Mouse (Mus musculus) midbrain, embryonic 15.5 days (tissue): ENCODE data around the gene Gstp3. TPM values are rescaled to one million over a fixed set of nuclear protein-coding genes. Genes with fewer than 3 reads are reported as not detected.
"Not testable (repeated sequence)": the region's sequence is repeated elsewhere in the genome, so short reads cannot be mapped to it uniquely, and the experiment has no call there.

ENCODE experiments used
- ATAC-seq: fragments of 200-750 bp; cut with Nextera tagmentation; replicated peaks from 2 replicates; pipeline ENCODE4 v1.8.0; 2017; ENCODE audit warnings: moderate TSS enrichment
- H3K27ac ChIP-seq: fragments of 300-500 bp; sonication (generic); 2 replicates; pipeline ENCODE4 v1.5.1; 2015; ENCODE audit warnings: mild to moderate bottlenecking, inconsistent platforms
- H3K27me3 ChIP-seq: fragments of 300-500 bp; sonication (generic); replicated peaks from 2 replicates; pipeline ENCODE4 v1.6.1; 2015; ENCODE audit warnings: inconsistent platforms
- H3K36me3 ChIP-seq: fragments of 300-500 bp; sonication (generic); replicated peaks from 2 replicates; pipeline ENCODE4 v1.6.1; 2015; ENCODE audit warnings: inconsistent platforms
- H3K4me1 ChIP-seq: fragments of 300-500 bp; sonication (generic); 2 replicates; pipeline ENCODE4 v1.6.1; 2015; ENCODE audit warnings: inconsistent platforms
- H3K4me2 ChIP-seq: fragments of 300-500 bp; sonication (generic); 2 replicates; pipeline ENCODE4 v1.6.1; 2015; ENCODE audit warnings: inconsistent platforms, mild to moderate bottlenecking, moderate library complexity
- H3K4me3 ChIP-seq: fragments of 300-500 bp; sonication (generic); 2 replicates; pipeline ENCODE4 v1.5.1; 2015; ENCODE audit warnings: mild to moderate bottlenecking, inconsistent platforms
- H3K9ac ChIP-seq: fragments of 300-500 bp; sonication (generic); 2 replicates; pipeline ENCODE4 v1.6.1; 2015; ENCODE audit warnings: mild to moderate bottlenecking, inconsistent platforms
- H3K9me3 ChIP-seq: fragments of 300-500 bp; sonication (generic); 2 replicates; pipeline ENCODE4 v1.6.1; 2016; ENCODE audit warnings: inconsistent platforms
- WGBS: fragments of 180-500 bp; shearing (Covaris S2); methylation state at CpG from one replicate; pipeline ENCODE4 v1.1.7; 2015; ENCODE audit warnings: mixed read lengths; 5-methylcytosine and 5-hydroxymethylcytosine counted together
- polyA plus RNA-seq: library from polyadenylated mRNA; unstranded; fragments of >200 nt; fragmentation: Nextera tagmentation; extraction: Ambion mirVana; gene quantifications from 2 replicates; pipeline ENCODE4 v1.2.1, GENCODE M21; 2015

Gene Gstp3
- polyA plus RNA-seq, 1 experiment from 2014 or later, result not detected

DNA sequence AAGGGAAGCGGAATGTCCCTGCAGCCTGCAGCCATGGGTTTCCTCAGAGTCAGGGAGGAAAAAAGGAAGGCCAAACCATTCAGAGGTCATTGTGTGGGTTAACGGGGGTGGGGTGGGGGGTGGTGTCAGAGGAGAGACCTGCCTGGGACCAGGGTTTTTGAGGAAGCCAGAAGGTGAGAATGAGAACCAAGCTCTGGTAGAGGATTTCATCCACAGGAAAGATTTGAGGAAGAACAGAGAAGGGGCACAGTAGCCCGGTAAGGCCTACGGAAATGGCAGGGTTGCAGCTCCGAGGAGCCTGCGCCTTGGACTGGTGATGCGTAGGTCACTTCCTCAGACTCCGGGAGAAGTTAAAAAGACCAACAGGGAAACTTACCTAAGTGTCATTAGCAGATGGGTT is 11.4 kb upstream of the Gstp3 start:
- H3K36me3 ChIP-seq, result no peaks in the 10 kb centered on the region
- no peaks in the 10 kb centered on the region for H3K9me3 ChIP-seq
- H3K4me1 ChIP-seq, result no peaks in the 10 kb centered on the region
- ATAC-seq, result no peak
- no peaks in the 10 kb centered on the region for H3K27me3 ChIP-seq
- no peak overlapping the region for H3K4me3 ChIP-seq
- H3K9ac ChIP-seq, result no peak overlapping the region
- 83% methylated on average over 8 of the region's 8 CpGs for WGBS
- H3K27ac ChIP-seq, result no peak overlapping the region
- no peak overlapping the region for H3K4me2 ChIP-seq

DNA sequence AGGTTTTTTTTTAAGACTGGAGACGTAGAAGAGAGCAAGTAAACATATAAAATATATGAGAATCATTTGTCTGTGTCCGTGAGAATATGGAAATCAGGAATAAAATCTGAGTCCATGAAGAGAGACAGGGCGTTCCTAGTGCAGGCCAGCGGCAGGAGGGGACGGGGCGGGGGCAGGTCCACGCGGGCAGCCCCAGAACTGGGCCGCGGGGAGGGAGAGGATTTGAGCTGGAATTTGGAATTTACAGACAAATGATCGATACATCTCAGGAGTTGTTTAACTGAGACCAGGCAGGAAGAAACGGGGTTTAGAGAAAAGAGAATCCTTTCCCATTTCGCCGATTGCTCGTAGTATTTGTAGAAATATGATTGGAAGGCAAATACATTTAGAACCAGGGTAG is 10.9 kb upstream of the Gstp3 start:
- no peak overlapping the region for H3K4me2 ChIP-seq

DNA sequence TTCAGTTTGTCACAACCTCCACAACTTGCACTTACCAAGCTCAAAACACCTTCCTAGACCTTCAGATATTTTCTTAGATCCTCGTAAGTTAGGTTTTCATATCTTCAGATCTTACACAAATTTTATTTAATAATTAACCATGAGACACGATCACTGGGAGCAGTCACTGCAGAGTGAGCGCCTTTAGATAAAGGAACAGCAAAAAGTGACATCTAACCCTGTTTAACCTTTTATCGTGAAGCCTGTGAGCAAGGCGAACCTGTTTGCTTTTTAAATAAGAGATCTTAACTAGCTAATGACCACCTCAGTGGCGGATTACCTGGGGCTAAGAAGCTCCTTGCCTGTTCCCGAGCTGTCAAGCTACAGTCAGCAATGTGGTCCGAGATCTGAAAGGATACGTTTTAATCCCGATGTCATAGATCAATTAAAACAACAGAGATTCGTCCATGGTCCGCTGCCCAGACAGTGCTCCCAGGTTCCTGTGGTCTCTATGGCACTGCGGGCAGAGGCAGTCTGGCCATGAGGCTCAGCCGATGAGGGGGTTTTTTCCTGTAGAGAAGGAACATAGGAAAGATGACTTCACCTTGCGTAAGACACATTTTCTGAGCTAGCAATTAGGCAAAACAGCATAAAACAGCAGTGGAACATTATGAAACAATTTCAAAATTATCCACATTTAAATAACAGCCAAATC is 9.5 kb upstream of the Gstp3 start:
- WGBS, result 51% methylated on average over 15 of the region's 15 CpGs

More for the DNA sequence above, 10.9 kb upstream of the Gstp3 start:
- ATAC-seq, result no peak
- Histone ChIP-seq H3K27ac (no peak overlapping the region), H3K4me3 (no peak overlapping the region), H3K9ac (no peak overlapping the region), H3K9me3 (no peaks in the 10 kb centered on the region), H3K4me1 (no peaks in the 10 kb centered on the region), H3K36me3 (no peaks in the 10 kb centered on the region), H3K27me3 (no peaks in the 10 kb centered on the region)
- WGBS, result 71% methylated on average over 15 of the region's 15 CpGs

DNA sequence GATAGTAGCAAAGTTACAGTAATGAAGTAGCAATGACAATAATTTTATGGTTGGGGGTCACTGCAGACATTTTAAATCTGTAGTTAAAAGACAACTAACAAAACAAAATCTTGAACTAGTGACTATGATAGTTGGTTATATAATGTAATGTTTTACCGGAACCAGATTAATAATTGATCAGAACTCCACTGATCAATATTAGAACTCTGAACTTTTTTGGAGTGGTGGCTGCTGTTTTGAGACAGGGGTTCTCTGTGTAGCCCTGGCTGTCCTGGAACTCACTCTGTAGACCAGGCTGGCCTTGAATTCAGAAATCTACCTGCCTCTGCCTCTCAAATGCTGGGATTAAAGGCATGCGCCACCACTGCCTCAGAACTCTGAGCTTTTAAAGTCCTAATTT is 8.9 kb upstream of the Gstp3 start:
- not testable (repeated sequence) for H3K4me2 ChIP-seq, H3K4me1 ChIP-seq, H3K27me3 ChIP-seq, H3K9me3 ChIP-seq, H3K27ac ChIP-seq, H3K4me3 ChIP-seq, H3K9ac ChIP-seq, H3K36me3 ChIP-seq, ATAC-seq
- 95% methylated on average over 2 of the region's 2 CpGs for WGBS

More for the DNA sequence above, 9.5 kb upstream of the Gstp3 start:
- H3K9ac ChIP-seq, result no peak overlapping the region
- no peak overlapping the region for H3K4me3 ChIP-seq
- H3K27ac ChIP-seq, result no peak overlapping the region
- no peaks in the 10 kb centered on the region for H3K27me3 ChIP-seq
- no peaks in the 10 kb centered on the region for H3K4me1 ChIP-seq
- H3K36me3 ChIP-seq, result no peaks in the 10 kb centered on the region
- ATAC-seq, result no peak
- no peak overlapping the region for H3K4me2 ChIP-seq
- H3K9me3 ChIP-seq, result no peaks in the 10 kb centered on the region

DNA sequence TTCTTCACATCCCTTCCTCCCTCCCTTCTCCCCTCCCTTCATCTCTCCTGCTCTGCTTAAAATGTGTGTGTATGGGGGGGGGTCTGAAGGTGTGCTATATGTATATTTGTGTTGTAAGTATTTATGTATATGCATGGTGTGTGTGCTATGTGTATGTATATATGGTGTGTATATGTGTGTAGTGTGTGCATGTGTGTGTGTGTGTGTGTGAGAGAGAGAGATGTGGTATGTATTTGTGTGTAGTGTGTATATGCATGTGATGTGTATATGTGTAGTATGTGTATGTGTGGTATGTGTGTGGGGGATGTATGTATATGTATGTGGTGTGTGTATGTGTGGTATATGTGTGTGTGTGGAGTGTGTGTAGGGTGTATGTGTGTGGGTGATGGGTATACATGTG is 7.5 kb upstream of the Gstp3 start:
- no peaks in the 10 kb centered on the region for H3K27me3 ChIP-seq
- ATAC-seq, result no peak

DNA sequence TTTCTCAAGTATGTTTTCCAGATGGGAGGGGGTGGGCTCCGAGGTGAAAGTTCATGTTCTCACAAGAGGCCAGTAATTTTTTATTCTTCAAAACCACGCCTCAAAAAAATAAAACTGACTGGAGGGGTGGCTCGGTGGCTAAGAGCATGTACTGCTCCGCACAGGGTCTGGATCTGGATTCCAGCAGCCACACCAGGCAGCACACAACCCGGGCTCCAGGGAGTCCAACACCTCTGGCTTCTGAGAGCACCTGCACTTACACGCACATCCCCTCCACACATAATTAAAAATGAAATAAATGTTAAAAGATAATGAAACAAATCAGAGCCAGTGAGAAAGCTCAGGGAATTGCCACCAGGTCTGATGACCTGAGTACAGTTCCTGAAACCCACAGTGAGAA is 6.9 kb upstream of the Gstp3 start:
- Histone ChIP-seq H3K4me3 (no peak overlapping the region), H3K9ac (no peak overlapping the region)
- no peak for ATAC-seq

More for the DNA sequence above, 7.5 kb upstream of the Gstp3 start:
- Histone ChIP-seq H3K9me3 (no peaks in the 10 kb centered on the region), H3K36me3 (no peaks in the 10 kb centered on the region), H3K4me3 (no peak overlapping the region), H3K4me1 (no peaks in the 10 kb centered on the region), H3K27ac (no peak overlapping the region), H3K4me2 (no peak overlapping the region), H3K9ac (no peak overlapping the region)

DNA sequence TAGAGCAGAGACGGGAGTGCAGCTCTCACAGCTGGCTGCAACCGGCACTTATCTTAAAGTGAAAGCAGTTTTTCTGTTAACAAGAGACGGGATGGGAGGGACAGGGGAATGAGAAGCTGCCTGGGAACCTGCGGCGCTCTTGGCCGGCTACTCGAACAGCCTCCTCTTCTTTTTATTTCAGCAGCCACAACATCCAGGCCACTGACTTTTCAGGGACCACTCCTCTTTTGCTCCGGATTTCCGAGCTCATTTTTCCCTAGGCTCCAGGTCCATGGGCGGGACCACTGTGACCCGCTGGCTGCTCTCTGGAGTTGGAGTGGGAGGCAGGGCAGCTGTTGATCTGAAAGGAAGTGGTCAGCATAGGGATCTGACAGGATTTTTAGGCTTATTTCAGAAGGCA is 5.1 kb upstream of the Gstp3 start:
- not testable (repeated sequence) for H3K9ac ChIP-seq, H3K4me2 ChIP-seq, H3K4me1 ChIP-seq, H3K9me3 ChIP-seq, H3K36me3 ChIP-seq, ATAC-seq, H3K27me3 ChIP-seq, H3K27ac ChIP-seq, H3K4me3 ChIP-seq
- 52% methylated on average over 6 of the region's 11 CpGs for WGBS

More for the DNA sequence above, 6.9 kb upstream of the Gstp3 start:
- H3K4me2 ChIP-seq, result no peak overlapping the region
- H3K36me3 ChIP-seq, result no peaks in the 10 kb centered on the region
- H3K27me3 ChIP-seq, result no peaks in the 10 kb centered on the region
- WGBS, result 90% methylated on average over 6 of the region's 6 CpGs
- H3K27ac ChIP-seq, result no peak overlapping the region
- no peaks in the 10 kb centered on the region for H3K9me3 ChIP-seq
- no peaks in the 10 kb centered on the region for H3K4me1 ChIP-seq

DNA sequence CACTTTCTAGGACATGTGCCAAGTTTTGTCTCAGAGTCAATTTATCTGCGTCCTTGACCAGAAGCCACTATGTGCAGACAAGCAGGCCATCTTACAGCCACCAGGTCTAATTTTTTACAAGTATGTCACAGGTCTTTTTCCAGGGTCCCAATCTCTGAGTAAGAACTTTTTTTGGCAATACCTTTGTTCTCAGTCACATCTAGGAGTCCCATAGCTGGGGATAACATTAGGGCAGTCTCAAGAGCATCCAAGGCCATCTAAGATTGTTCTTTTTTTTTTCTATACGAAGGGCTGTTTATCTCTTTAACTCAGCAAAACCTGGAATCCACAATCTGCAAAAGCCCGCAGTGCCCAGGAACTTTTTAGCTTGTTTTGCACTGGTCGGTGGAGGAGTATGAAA is 4.0 kb upstream of the Gstp3 start:
- H3K36me3 ChIP-seq, ATAC-seq, H3K27ac ChIP-seq, H3K27me3 ChIP-seq, H3K9me3 ChIP-seq, H3K4me3 ChIP-seq, H3K4me1 ChIP-seq, H3K4me2 ChIP-seq, H3K9ac ChIP-seq: not testable (repeated sequence)
- whole genome bisulfite sequencing, result 82% methylated on average over 4 of the region's 4 CpGs

DNA sequence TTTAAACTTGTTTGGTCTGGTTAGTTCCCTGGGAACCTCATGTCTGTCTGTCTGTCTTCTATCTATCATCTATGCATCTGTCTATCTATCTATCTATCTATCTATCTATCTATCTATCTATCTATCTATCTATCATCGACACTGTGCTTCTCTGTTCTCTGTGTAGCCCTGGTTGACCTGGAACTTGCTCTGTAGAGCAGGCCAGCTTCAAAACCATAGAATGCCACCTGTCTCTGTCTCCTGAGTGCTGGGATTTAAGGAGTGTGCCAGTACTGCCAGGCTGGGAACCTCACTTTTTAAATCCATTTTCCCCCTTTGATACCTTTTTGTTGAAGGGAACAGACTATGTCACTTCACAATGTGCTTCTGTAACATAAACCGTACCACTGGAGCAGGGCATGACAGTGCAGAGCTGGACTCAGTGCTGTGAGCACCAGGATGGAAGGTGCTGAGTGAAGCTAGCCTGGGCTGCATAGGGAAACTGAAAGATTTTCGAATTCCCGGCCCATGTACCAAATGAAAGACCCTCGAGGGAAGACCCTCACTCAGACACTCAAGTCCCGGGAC is 1.6 kb upstream of the Gstp3 start:
- no peak overlapping the region for H3K4me2 ChIP-seq
- ATAC-seq, result no peak
- WGBS, result 95% methylated on average over 6 of the region's 6 CpGs
- no peak overlapping the region for H3K4me3 ChIP-seq
- H3K9ac ChIP-seq, result no peak overlapping the region
- no peaks in the 10 kb centered on the region for H3K36me3 ChIP-seq
- H3K4me1 ChIP-seq, result no peaks in the 10 kb centered on the region
- H3K27me3 ChIP-seq, result no peaks in the 10 kb centered on the region
- no peak overlapping the region for H3K27ac ChIP-seq
- no peaks in the 10 kb centered on the region for H3K9me3 ChIP-seq

DNA sequence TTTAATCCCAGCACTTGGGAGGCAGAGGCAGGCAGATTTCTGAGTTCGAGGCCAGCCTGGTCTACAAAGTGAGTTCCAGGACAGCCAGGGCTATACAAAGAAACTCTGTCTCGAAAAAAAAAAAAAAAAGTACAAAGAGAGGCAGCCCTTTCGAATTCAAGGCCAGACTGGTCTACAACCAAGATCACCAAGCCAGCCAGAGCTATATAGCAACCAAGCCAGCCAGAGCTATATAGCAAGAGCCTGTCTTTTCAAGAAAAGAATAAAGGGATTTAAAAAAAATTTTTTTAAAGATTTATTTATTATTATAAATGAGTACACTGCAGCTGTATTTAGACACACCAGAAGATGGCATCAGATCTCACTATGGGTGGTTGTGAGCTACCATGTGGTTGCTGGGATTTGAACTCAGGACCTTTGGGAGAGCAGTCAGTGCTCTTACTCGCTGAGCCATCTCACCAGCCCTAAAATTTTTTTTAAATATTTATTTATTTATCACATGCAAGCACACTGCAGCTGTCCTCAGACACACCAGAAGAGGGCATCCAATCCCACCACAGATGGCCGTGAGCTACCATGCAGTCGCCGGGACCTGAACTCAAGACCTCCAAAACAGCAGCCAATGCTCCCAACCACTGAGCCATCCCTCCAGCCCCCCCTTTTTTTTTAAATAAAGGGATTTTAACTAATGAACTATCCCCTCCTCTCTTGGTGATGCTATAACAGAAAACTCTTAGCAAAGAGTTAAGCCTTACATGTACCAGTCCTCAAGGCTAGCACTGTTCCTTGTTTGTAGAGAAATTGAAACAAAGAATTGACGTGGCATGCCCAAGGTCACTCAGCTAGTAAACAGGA is 902 bp upstream of the Gstp3 start:
- H3K27me3 ChIP-seq, H3K27ac ChIP-seq, H3K9ac ChIP-seq, ATAC-seq, H3K36me3 ChIP-seq, H3K4me3 ChIP-seq, H3K9me3 ChIP-seq, H3K4me1 ChIP-seq, H3K4me2 ChIP-seq: not testable (repeated sequence)
- 89% methylated on average over 8 of the region's 8 CpGs for WGBS

DNA sequence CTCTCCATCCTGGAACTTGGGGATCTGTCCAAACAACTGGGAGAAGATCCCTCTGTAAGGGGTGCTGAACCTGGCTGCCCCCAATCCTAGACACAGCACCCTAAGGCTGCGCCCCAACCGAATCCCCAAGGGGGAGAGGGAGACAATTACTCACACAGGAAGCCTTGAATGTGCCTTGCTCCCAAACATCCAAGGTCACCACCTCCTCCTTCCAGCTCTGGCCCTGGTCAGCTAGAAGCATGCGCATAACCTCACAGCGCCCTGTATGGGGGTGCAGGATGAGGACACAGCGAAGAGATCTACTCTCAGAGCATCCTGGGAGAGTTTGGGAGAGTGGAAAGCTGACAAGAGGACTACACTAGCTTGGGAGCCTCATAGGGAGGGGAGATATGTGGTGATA is 788 bp downstream of the Gstp3 start:
- Histone ChIP-seq H3K4me2 (no peak overlapping the region), H3K27ac (no peak overlapping the region), H3K4me3 (no peak overlapping the region), H3K36me3 (no peaks in the 10 kb centered on the region), H3K9ac (no peak overlapping the region), H3K27me3 (no peaks in the 10 kb centered on the region), H3K4me1 (no peaks in the 10 kb centered on the region), H3K9me3 (no peaks in the 10 kb centered on the region)
- ATAC-seq, result no peak
- 87% methylated on average over 5 of the region's 5 CpGs for WGBS

DNA sequence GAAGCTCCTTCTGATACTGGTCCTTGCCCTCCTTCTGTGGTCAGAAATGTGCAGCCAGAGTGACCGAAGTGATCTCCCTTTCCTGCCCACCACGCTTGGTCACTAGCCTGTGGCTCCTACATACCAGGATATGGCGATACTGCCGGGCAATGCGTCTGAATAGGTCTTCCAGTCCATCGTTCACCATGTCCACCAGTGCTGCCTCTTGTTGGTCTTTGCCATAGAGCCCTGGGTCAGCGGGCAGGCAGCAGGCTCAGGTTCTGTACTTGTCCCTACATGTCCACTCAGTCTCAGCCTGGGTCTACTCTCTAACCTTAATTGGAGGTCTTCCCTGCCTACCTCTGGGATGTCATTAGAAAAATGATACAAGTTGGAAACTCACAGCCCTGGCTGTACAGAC is 1.4 kb downstream of the Gstp3 start:
- Histone ChIP-seq H3K9ac (no peak overlapping the region), H3K4me1 (no peaks in the 10 kb centered on the region), H3K36me3 (no peaks in the 10 kb centered on the region), H3K4me3 (no peak overlapping the region), H3K9me3 (no peaks in the 10 kb centered on the region), H3K27me3 (no peaks in the 10 kb centered on the region), H3K27ac (no peak overlapping the region), H3K4me2 (no peak overlapping the region)
- WGBS, result 96% methylated on average over 7 of the region's 7 CpGs
- no peak for ATAC-seq

DNA sequence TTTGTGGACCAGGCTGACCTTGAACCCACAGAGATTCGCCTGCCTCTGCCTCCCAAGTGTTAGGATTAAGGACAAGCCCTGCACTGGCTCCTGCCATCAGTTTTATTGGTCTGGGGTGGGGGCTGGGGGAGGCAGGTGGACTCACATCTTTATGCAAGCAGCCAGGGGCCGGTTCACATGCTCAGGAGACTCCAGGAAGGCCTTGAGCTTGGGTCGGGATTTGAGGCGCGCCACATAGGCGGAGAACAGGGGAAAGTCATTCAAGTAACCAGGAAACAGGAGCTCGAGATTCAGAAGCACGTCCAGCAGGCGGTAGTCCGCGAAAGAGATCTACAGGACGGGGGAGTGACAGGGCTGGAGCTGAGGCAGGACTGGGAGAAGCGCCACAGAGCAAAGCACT is 2.0 kb downstream of the Gstp3 start:
- no peaks in the 10 kb centered on the region for H3K4me1 ChIP-seq
- no peak for ATAC-seq
- H3K9ac ChIP-seq, result no peak overlapping the region
- no peak overlapping the region for H3K4me2 ChIP-seq
- no peaks in the 10 kb centered on the region for H3K27me3 ChIP-seq
- H3K36me3 ChIP-seq, result no peaks in the 10 kb centered on the region
- no peaks in the 10 kb centered on the region for H3K9me3 ChIP-seq
- no peak overlapping the region for H3K4me3 ChIP-seq
- WGBS, result 83% methylated on average over 13 of the region's 13 CpGs
- no peak overlapping the region for H3K27ac ChIP-seq
